Mouse (Mus musculus) kidney, postnatal 0 days (tissue): ENCODE results near the gene Wnt9b. TPM values are rescaled to one million over a fixed set of nuclear protein-coding genes. Genes with fewer than 3 reads are reported as not detected.

Experiments
- ATAC-seq: fragments of 200-750 bp; cut with Nextera tagmentation; replicated peaks from 2 replicates; pipeline ENCODE4 v1.8.0; 2017; ENCODE audit warnings: low read depth, moderate number of reproducible peaks, moderate TSS enrichment, moderate library complexity; ENCODE audit not compliant: low FRiP score
- DNase-seq: peaks from one replicate; pipeline ENCODE4 v3.0.0-alpha.2; 2016; ENCODE audit warnings: low spot score
- H3K27ac ChIP-seq: fragments of 300-500 bp; sonication (generic); 2 replicates; pipeline ENCODE4 v1.5.1; 2014; ENCODE audit warnings: mild to moderate bottlenecking
- H3K27me3 ChIP-seq: fragments of 300-500 bp; sonication (generic); 2 replicates; pipeline ENCODE4 v1.6.1; 2014; ENCODE audit warnings: low read length, mixed read lengths; ENCODE audit not compliant: insufficient read depth
- H3K36me3 ChIP-seq: fragments of 300-500 bp; sonication (generic); 2 replicates; pipeline ENCODE4 v1.6.1; 2014; ENCODE audit warnings: low read length, mixed read lengths; ENCODE audit not compliant: insufficient read depth
- H3K4me1 ChIP-seq: fragments of 300-500 bp; sonication (generic); replicated peaks from 2 replicates; pipeline ENCODE4 v1.6.1; 2014; ENCODE audit warnings: antibody characterized with exemption, low read length, mixed read lengths; ENCODE audit not compliant: insufficient read depth
- H3K4me2 ChIP-seq: fragments of 300-500 bp; sonication (generic); 2 replicates; pipeline ENCODE4 v1.6.1; 2014; ENCODE audit warnings: mild to moderate bottlenecking, low read length, moderate library complexity, mixed read lengths
- H3K4me3 ChIP-seq: fragments of 300-500 bp; sonication (generic); replicated peaks from 2 replicates; pipeline ENCODE4 v1.5.1; 2014; ENCODE audit warnings: low read depth, low read length
- H3K9ac ChIP-seq: fragments of 300-500 bp; sonication (generic); 2 replicates; pipeline ENCODE4 v1.6.1; 2014; ENCODE audit warnings: low read depth, low read length
- H3K9me3 ChIP-seq: fragments of 300-500 bp; sonication (generic); replicated peaks from 2 replicates; pipeline ENCODE4 v1.6.1; 2016; ENCODE audit warnings: low read length, inconsistent platforms, mixed read lengths
- CTCF ChIP-seq: IDR thresholded peaks from 2 replicates; pipeline ENCODE4 v1.5.1; 2016; ENCODE audit warnings: antibody characterized with exemption, low read depth, mild to moderate bottlenecking, moderate library complexity
- WGBS: fragments of 180-500 bp; shearing (Covaris S2); extraction: QIAGEN DNeasy Blood & Tissue Kit; methylation state at CpG from one replicate; pipeline ENCODE4 v1.1.7; 2014; 5-methylcytosine and 5-hydroxymethylcytosine counted together
- polyA plus RNA-seq: library from polyadenylated mRNA; unstranded; fragments of >200 nt; fragmentation: Nextera tagmentation; extraction: Ambion mirVana; gene quantifications from 2 replicates; pipeline ENCODE4 v1.2.1, GENCODE M21; 2015

Gene Wnt9b
- polyA plus RNA-seq, 1 experiment from 2014 or later: 10.4 TPM

GRCm38 (mm10) chr11:103733961-103734360, 15.7 kb downstream of the Wnt9b start:
- WGBS: 87% methylated on average over 2 of the region's 2 CpGs
- Histone ChIP-seq H3K4me1 (0 out of 2 replicates have a peak, but pooled peaks cover 3% of the 10 kb centered on the region), H3K4me3 (no peak overlapping the region), H3K4me2 (no peak overlapping the region), H3K9me3 (no peaks in the 10 kb centered on the region), H3K27me3 (no peaks in the 10 kb centered on the region), H3K9ac (no peak overlapping the region), H3K27ac (no peak overlapping the region), H3K36me3 (no peaks in the 10 kb centered on the region)
- ATAC-seq: no peak
- no peak for DNase-seq
- no peak for TF ChIP-seq CTCF

GRCm38 (mm10) chr11:103733069-103733468, 16.6 kb downstream of the Wnt9b start:
- Histone ChIP-seq H3K27me3 (no peaks in the 10 kb centered on the region), H3K27ac (no peak overlapping the region), H3K36me3 (no peaks in the 10 kb centered on the region), H3K4me3 (no peak overlapping the region), H3K4me2 (no peak overlapping the region), H3K4me1 (0 out of 2 replicates have a peak, but pooled peaks cover 3% of the 10 kb centered on the region), H3K9ac (no peak overlapping the region), H3K9me3 (no peaks in the 10 kb centered on the region)
- no peak for TF ChIP-seq CTCF
- 64% methylated on average over 4 of the region's 4 CpGs for WGBS
- ATAC-seq (no peak), DNase-seq (no peak)

GRCm38 (mm10) chr11:103732306-103732705, 17.3 kb downstream of the Wnt9b start:
- ATAC-seq (no peak), DNase-seq (no peak)
- Histone ChIP-seq H3K27me3 (no peaks in the 10 kb centered on the region), H3K4me1 (0 out of 2 replicates have a peak, but pooled peaks cover 3% of the 10 kb centered on the region), H3K4me3 (no peak overlapping the region), H3K4me2 (no peak overlapping the region), H3K27ac (no peak overlapping the region), H3K9ac (no peak overlapping the region), H3K9me3 (no peaks in the 10 kb centered on the region), H3K36me3 (no peaks in the 10 kb centered on the region)
- no peak for TF ChIP-seq CTCF
- 82% methylated on average over 7 of the region's 7 CpGs for WGBS

- Histone ChIP-seq H3K9ac (no peak overlapping the region), H3K9me3 (no peaks in the 10 kb centered on the region), H3K4me3 (no peak overlapping the region), H3K27me3 (no peaks in the 10 kb centered on the region), H3K4me1 (0 out of 2 replicates have a peak, but pooled peaks cover 3% of the 10 kb centered on the region), H3K36me3 (no peaks in the 10 kb centered on the region), H3K27ac (no peak overlapping the region), H3K4me2 (no peak overlapping the region)
- no peak for DNase-seq
- no peak for TF ChIP-seq CTCF
- 83% methylated on average over 9 of the region's 9 CpGs for WGBS
- ATAC-seq: no peak
Measured at GRCm38 (mm10) chr11:103731594-103731993, 18.0 kb downstream of the Wnt9b start.

GRCm38 (mm10) chr11:103729282-103729985, 20.2 kb downstream of the Wnt9b start:
- no peak for DNase-seq

GRCm38 (mm10) chr11:103724331-103724771, 25.3 kb downstream of the Wnt9b start:
- TF ChIP-seq CTCF: no peak
- Histone ChIP-seq H3K4me3 (no peak overlapping the region), H3K4me2 (no peak overlapping the region), H3K4me1 (peaks cover 5% of the 10 kb centered on the region; the same call in 1 of the 2 replicates), H3K9ac (no peak overlapping the region), H3K9me3 (no peaks in the 10 kb centered on the region), H3K27ac (no peak overlapping the region), H3K36me3 (no peaks in the 10 kb centered on the region), H3K27me3 (no peaks in the 10 kb centered on the region)
- DNase-seq (no peak), ATAC-seq (no peak)
- WGBS: 55% methylated on average over 11 of the region's 11 CpGs

More at GRCm38 (mm10) chr11:103729282-103729985, 20.2 kb downstream of the Wnt9b start:
- Histone ChIP-seq H3K4me3 (no peak overlapping the region), H3K9ac (no peak overlapping the region), H3K27me3 (no peaks in the 10 kb centered on the region), H3K4me1 (0 out of 2 replicates have a peak, but pooled peaks cover 3% of the 10 kb centered on the region), H3K9me3 (no peaks in the 10 kb centered on the region), H3K36me3 (no peaks in the 10 kb centered on the region), H3K4me2 (no peak overlapping the region), H3K27ac (no peak overlapping the region)
- no peak for TF ChIP-seq CTCF
- whole genome bisulfite sequencing: 79% methylated on average over 9 of the region's 9 CpGs
- no peak for ATAC-seq
